Mouse (Mus musculus) ZHBTc4 (cell line): ENCODE results near the gene Gm17651.
A peak's percentile ranks its signal among the peaks of the same experiment; 100 is the strongest.

Source experiments
- DNase-seq: peaks from one replicate; pipeline ENCODE4 v3.0.0-alpha.2; 2011; ENCODE audit warnings: low read depth, low spot score

The Gm17651 gene

GRCm38 (mm10) chr3:97680631-97681320 is 6.3 kb upstream of the Gm17651 start:
- peak; percentile 87 for DNase-seq

DNA sequence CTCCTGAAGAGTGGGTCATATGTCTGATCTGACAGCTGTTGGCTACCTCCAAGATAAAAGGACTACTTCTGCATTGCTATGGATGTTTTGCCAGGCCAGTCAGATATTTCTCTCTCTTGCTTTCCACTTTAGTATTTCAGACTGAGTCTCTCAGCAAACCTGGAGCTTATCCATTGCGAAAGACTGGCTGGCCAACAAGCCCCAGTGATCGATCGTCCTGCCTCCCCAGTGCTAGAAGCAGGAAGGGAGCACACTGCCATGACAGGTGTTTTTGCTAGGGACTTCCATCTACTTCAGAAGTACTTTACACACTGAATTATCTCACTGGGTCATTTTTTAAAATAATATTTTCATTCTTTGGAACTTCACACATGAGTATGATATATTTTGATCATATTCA is 3.9 kb upstream of the Gm17651 start:
- DNase-seq = no peak

- DNase-seq = no peak
Observed at GRCm38 (mm10) chr3:97676126-97676525, 1.6 kb upstream of the Gm17651 start.

DNA sequence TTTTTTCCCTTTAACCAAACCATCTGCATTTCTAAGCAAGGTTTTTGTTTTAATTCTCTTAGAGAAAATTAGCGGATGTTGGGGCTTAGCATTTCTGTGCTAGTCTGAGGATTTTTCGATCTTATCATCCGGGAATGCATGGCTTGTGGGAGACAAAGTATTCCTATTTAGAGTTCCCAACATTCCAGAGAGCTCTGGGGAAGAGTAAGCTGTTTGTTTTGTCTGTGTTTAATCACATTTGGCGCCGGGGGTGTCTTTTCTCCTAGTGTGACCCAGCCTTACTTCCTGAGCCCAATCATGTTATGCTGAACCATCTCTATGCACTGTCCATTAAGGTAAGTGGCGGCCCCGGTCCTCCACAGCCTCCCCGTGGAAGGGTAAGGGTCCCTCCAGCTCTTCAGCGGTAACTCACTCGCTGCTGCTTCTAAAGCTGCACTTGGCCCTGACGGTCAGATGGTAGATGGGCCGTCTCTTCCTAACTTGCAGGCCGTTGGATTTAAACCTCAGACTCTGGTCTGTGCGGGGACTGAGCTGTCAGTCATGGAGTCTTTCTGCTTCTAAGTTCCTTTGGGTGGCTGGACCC is 7.3 kb downstream of the Gm17651 start:
- no peak for DNase-seq

DNA sequence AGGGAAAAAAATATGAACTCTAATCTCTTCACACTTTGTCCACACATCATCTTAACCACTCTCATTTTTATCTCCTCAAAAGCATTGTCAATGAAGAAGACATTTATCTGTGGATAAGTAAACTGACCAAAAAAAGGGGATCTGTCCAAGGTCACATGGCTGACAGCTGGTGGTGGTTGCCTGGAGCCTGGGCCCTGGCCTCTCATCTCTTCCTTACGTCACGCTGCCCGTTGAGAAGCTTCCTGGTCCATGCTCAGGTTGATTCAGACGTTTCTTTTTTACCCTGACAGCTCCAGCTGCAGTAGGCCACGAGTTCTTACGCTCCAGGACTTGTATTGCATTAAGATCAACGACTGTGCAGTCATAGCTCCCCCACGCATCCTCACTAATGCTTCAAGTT is 8.3 kb downstream of the Gm17651 start:
- no peak for DNase-seq

GRCm38 (mm10) chr3:97665525-97665924 is 9.0 kb downstream of the Gm17651 start:
- DNase-seq = no peak

GRCm38 (mm10) chr3:97661206-97661605 is 13.3 kb downstream of the Gm17651 start:
- no peak for DNase-seq

DNA sequence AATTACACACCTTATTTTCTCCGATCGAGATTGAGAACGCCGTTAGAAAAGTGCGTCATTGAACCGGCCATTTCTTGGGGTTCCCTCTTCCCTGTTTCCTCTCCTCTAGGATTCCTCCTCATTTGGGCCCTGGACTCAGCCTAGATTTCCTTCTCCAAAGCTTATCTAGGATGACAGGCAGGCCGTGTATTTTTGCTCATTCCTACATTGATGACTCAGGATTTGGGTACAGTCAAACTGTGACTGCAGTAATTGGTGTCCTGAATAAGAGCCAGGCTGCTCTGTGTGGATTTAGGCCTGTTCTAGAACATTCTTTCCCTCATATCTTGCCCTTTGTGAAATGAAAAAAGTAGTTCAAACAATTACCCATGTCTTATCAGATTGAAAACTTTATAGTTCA is 14.7 kb downstream of the Gm17651 start:
- DNase-seq = no peak

- peak; percentile 79 for DNase-seq
Observed at GRCm38 (mm10) chr3:97658426-97659193, 15.9 kb downstream of the Gm17651 start.

DNA sequence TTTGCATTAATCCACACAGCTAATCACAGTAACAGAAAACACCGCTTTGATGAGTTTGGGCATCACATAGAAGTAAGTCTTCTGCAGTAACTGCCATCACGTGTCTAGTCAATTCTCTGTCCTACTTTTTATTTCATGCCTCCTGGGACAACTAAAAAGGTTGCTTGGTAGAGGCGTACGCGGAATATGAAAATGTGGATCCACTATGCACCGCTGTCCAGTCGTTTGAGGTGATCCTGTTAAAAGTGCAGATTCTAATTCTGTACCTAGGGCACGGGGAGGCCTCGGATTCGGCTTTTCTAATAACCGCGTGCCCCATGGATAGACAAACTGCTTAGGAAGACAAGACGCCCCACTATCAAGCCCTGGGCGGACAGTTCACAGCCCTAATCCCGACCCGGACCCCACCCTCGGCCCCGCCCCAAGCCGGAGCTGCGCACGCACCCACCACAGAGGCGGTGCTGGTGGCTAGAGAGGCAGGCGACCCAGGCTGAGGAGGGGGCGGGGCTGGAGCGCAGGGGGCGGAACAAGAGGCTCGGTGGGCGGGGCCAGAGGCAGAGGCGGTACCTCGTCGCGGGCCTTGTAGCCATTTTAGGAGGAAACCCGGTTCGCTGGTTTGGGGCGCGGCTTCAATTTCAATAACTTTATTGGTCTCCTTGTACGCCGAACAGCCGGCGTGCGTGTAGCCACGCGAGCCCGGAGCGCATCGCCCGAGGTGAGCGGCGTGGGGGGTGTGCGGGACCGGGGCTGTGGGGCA is 16.7 kb downstream of the Gm17651 start, which contains the start of gene Prkab2:
Prkab2 (plus strand) TSS at position 539 of the 757 bp plus-strand sequence.
- DNase-seq = peak; percentile 98

GRCm38 (mm10) chr3:97654901-97655300 is 19.6 kb downstream of the Gm17651 start:
- DNase-seq = peak; percentile 80

GRCm38 (mm10) chr3:97653781-97654180 is 20.7 kb downstream of the Gm17651 start:
- DNase-seq = no peak

- no peak for DNase-seq
Observed at GRCm38 (mm10) chr3:97651604-97652003, 22.9 kb downstream of the Gm17651 start.

DNA sequence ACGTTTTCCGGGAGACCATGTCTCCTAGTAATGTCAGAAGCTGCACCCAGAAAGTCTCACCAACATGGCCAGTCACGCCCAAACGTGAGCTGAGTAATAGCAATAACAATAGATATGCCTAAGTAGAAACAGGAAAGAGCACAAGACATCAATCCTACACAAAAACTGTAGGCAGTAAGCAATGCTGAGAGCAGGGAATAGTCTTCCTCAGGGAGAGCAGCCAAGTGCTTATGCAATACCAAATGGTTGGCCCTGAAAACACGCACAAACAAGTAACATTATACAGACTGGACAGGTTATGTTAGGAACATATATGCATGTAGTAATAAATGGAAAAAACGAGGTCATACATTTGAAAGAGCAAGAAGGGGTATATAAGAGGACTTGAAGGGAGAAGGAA is 25.0 kb downstream of the Gm17651 start:
- no peak for DNase-seq

DNA sequence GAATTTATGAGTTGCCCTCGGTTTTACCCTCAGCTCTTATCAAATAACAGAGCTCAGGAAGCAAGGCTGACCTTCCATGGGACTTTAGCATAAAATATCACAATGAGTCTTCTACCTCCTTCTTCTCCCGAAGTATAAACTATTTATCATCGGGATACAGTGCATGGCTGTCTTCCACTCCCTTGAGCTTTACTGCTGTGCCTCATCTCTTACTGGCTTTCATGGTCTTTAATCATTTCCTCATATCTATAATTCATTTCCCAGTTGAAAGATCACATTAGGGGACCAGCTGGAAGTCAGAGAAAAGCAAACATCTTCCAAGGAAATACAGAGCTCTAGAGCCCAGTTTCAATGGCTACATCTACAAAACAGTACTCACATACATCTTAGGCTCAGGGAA is 25.5 kb downstream of the Gm17651 start:
- DNase-seq = no peak

DNA sequence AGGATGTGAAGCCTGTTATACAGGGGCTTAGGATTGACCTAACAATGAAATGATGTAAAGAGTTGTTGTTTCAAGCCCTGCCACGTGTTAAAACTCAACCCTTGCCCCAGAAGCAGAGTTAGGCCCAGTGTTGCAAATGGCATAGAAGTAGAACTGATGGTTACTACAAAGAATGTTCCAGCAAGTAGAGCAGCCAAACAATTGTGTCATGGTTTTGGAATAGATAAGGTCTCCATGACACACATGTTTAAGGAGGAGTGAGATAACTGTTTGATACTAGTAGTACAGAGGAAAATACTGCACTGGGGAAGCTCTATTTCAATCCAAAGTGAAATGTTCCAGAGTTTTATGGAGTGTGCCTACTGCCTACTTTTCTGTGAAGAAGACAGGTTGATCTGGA is 26.0 kb downstream of the Gm17651 start:
- no peak for DNase-seq

DNA sequence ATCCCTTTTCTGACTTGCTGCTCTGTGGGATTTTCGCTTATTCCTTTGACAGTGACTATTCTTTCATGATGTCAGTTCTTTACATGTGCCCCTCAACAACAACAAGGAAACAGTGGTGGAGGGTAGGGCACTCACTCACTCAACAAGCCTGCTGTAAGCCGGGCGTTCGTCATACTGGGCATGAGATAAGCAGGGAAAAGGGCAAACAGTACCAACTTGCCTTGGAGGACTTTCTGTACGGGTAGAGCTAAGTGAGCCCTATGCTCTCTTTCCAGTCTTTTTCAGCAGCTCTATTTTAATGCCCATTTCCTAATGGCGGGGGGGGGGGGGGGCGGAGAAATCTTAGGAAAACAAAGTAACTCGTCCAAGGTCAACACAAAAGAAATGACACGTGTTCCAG is 32.5 kb downstream of the Gm17651 start:
- DNase-seq = no peak

- no peak for DNase-seq
Observed at GRCm38 (mm10) chr3:97641396-97641795, 33.1 kb downstream of the Gm17651 start.

DNA sequence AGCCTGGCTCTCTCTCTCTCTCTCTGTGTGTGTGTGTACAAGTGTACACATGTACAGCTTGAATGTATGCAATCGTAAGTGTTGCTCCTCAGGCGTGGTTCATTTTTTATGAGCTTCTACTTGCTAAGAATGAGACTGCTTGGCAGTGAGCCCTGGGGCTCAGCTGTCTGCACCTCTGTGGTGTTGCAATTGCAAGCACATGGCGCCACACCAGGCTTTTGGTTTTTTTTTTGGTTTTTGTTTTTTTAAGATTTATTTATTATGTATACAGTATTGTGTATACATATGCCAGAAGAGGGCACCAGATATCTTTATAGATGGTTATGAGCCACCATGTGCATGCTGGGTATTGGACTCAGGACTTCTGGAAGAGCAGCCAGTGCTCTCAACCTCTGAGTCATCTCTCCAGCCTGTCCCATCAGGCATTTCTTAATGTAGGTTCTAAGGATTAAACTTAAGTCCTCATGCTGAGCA is 40.2 kb downstream of the Gm17651 start:
- DNase-seq = no peak

DNA sequence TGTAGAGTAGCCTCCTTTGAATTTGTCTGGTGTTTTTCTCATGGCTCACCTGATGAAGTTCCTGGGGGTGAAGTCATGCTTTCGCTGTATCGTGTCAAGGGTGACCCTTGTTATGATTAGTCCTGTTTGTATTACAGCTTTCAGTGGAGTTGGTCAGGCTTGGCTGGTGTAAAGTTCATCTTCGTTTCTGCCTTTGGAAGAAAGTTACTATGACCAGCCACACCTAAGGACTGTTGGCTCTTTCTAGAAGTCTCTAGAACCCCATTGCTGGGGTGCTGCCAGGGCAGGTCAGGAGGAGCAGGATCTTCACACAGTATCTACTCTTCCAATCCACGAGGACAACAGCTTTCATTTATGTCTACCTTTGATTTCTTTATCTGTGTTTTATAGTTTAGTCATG is 41.0 kb downstream of the Gm17651 start:
- DNase-seq = no peak

GRCm38 (mm10) chr3:97631258-97631860 is 43.1 kb downstream of the Gm17651 start:
- DNase-seq = no peak
